Mouse (Mus musculus): ENCODE data around the gene Prkra.

GRCm38 (mm10) chr2:76618078-76618477 is 29.7 kb downstream of the Prkra start:
- peak; percentile 19; the same call in 1 of the 2 replicates for TF ChIP-seq CTCF (IDR thresholded peaks at IDR 0.05; ENCODE audit: borderline replicate concordance, insufficient read depth, low read depth, low read length)
- no peak for TF ChIP-seq POLR2A (IDR thresholded peaks at IDR 0.05; ENCODE audit: borderline replicate concordance, insufficient read depth, low read length)

Measured in cerebellum, adult 2 months (tissue).